Mouse (Mus musculus) adrenal gland, postnatal 10 days (tissue): ENCODE measurements around the gene Gabrb1. TPM values are rescaled to one million over a fixed set of nuclear protein-coding genes. Genes with fewer than 3 reads are reported as not detected.

ENCODE experiments used
- DNase-seq: peaks from one replicate; pipeline ENCODE4 v3.0.0; 2021; ENCODE audit warnings: mixed read lengths
- total RNA-seq, 2 experiments: library from RNA; stranded (reverse); gene quantifications; 2 replicates each; pipeline ENCODE4 v1.2.3; 2021

Gene Gabrb1
- total RNA-seq, 2 experiments from 2014 or later = 0.06 to 0.24 TPM

- no peak for DNase-seq
These were observed 506.5 kb downstream of the Gabrb1 start for GRCm38 (mm10) chr5:72164386-72164785.

- DNase-seq = peak; percentile 97
These were observed 509.8 kb downstream of the Gabrb1 start, which contains the start of gene Commd8 for GRCm38 (mm10) chr5:72167594-72168284. Commd8 (minus strand) TSS chr5:72168189.

- DNase-seq = no peak
These were observed 510.3 kb downstream of the Gabrb1 start for GRCm38 (mm10) chr5:72168285-72168621.

GRCm38 (mm10) chr5:72170067-72170466, 512.2 kb downstream of the Gabrb1 start:
- no peak for DNase-seq

- peak; percentile 72 for DNase-seq
These were observed 514.8 kb downstream of the Gabrb1 start for GRCm38 (mm10) chr5:72172675-72173074.

DNA sequence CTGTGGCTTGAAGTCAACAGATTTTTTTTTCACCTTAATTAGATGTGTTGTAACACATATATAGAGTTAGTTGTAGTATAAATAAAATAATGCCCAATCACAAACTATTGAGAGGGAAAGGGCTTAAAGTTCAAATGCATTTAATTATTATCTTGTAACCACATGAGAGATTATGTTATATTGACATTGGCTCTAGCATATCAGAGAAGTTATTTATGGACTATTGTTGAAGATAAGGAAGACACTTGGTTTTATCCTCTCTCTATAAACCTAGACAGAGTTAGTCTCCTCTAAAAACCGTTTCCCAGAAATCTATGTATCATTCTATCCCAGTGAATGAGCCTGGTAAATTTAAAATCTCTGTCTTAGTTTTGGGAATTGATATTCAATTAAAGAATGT, 515.6 kb downstream of the Gabrb1 start:
- DNase-seq = no peak

DNA sequence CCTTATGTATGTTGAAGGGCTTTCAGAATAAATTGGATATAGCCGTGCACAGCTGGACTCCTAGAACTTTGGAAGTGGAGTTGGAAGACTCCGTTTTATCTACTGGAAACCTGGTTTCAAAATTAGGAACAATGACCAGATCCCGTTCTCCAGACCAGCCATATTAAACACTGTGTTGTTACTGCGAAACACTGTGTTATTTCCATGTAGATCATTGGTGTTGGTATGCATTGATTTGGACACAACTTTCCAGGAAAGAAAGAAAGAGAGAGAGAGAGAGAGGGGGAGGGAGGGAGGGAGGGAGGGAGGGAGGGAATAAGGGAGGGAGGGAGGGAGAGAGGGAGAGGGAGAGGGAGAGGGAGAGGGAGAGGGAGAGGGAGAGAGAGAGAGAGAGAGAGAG, 517.1 kb downstream of the Gabrb1 start:
- DNase-seq = no peak

DNA sequence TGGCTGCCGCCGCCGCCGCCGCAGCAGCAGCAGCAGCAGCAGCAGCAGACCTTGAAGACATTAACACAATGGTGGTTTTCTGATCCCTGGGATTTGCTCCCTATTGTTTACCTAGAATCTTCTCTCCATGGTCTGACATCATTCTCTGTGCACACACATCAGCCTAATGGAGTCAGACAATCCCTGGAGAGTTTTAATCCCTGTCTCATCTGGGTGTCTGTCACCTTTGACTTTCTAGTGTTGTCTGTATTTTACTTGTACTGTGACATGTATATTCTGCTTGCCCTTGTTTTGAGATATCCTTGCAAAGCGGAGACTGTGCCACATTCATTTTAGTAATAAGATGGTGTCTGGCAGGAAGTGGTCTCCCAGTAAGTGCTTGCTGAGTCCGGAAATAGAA, 517.6 kb downstream of the Gabrb1 start:
- DNase-seq = no peak

DNA sequence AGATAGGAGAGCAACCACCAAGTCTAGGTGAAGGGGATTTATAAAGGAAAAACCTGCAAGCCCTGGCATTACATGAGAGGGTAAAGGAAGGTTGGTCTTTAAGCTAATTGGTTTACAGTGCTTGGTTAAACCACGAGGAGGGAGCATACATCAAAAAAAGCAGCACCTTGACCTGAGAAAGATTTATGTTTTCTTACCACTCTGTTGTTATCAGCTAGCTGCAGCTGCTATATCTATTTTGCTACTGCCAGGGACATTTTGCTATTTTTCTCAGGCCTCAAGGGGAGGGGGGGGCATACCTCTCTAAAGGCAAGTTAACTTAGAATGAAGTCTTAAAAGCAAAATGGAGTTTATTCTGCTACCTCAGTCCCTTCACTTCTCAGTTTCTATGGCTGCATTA, 523.3 kb downstream of the Gabrb1 start:
- DNase-seq = no peak

DNA sequence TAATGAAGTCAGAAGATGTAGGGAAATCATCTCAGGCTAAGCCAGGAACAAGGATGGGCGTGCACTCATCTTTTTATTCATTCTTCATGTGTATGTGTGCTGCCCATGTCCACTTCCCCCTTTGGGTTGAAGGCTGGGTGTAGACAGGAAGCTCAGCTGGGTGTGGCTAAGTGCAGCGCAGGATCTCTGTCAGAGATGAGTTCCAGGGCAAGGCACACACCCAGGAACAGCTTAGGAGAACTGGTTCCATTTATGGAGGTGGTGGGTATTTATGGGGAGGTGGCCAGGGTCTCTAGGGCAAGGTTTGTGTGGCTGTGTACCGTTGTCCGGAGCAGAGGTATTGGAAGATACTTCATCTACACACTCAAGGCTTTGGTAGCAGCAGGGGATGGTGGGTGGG, 524.9 kb downstream of the Gabrb1 start:
- no peak for DNase-seq

DNA sequence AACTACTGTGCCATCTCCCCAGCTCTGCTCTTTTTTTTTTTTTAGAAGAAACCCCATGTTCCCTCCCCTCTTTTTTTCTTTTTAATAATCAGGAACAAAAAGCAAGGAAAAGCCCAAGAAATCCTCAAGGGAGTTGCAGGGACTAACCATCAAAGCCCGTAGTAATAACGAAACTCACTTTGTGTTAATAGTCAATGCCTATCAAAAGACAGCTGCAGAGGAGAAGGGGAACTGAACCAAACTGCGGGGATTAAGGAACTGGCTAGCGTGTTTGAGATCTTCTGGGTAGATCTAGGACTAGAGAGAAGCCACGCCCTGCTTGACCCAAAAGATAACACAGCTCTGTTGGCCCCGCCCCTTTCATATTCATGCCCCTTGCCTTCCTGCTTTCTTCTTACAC, 526.0 kb downstream of the Gabrb1 start:
- DNase-seq = no peak

GRCm38 (mm10) chr5:72184437-72185100, 526.7 kb downstream of the Gabrb1 start:
- DNase-seq = no peak

- DNase-seq = no peak
These were observed 533.2 kb downstream of the Gabrb1 start for GRCm38 (mm10) chr5:72191154-72191553.

GRCm38 (mm10) chr5:72191932-72192331, 534.0 kb downstream of the Gabrb1 start:
- DNase-seq = no peak

- DNase-seq = no peak
These were observed 537.5 kb downstream of the Gabrb1 start for GRCm38 (mm10) chr5:72195442-72195841.

Other genes starting within 250 kb of the Gabrb1 start
- not detected for gene Cox7b2, start 109.9 kb upstream of the Gabrb1 start, total RNA-seq
- gene Gabra4, start 195 bp downstream of the Gabrb1 start, total RNA-seq = under 1 TPM; 0.33 to 0.93 TPM